Mouse (Mus musculus) erythroblast, embryonic 14.5 days (primary cell): Measurements from ENCODE around the gene Apoc4.

Source experiments
- GATA1 ChIP-seq: IDR thresholded peaks from 2 replicates; pipeline ENCODE4 v1.6.1; 2012; ENCODE audit warnings: low read length, inconsistent platforms, mixed read lengths
- TAL1 ChIP-seq: IDR thresholded peaks from 3 replicates; pipeline ENCODE4 v1.6.1; 2012; ENCODE audit warnings: low read length, inconsistent platforms, mixed read lengths

DNA sequence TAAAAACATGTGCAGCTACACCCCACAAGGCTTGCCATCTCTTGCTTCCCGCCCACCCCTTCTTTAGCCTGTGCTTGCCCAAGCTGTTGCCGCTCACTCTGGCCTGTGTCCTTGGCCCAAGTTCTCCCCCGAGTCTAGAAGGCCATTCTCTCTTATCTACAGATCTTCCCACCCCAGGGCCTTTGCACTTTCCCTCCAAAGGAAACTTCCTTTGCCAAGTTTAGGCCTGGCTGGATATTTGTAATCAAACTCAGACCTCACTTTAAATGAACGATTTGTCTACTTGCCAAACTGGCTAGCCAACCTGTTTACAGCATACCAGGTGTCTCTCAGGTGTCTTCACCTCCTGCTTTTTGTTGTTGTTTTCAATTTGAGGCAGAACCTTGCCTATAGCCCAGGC, 9.6 kb upstream of the Apoc4 start:
- no peak for TF ChIP-seq GATA1
- TF ChIP-seq TAL1 = no peak
